Mouse (Mus musculus) liver, embryonic 12.5 days (tissue): ENCODE measurements around the gene Gtsf1l. TPM values are rescaled to one million over a fixed set of nuclear protein-coding genes. Genes with fewer than 3 reads are reported as not detected.

ENCODE experiments used
- ATAC-seq: fragments of 200-750 bp; cut with Nextera tagmentation; 2 replicates; pipeline ENCODE4 v1.8.0; 2017; ENCODE audit warnings: moderate number of reproducible peaks, mild to moderate bottlenecking, moderate library complexity
- H3K27ac ChIP-seq: fragments of 300-500 bp; sonication (generic); 2 replicates; pipeline ENCODE4 v1.5.1; 2016; ENCODE audit warnings: mild to moderate bottlenecking
- H3K27me3 ChIP-seq: fragments of 300-500 bp; sonication (generic); replicated peaks from 2 replicates; pipeline ENCODE4 v1.6.1; 2016; ENCODE audit warnings: mild to moderate bottlenecking, moderate library complexity
- H3K36me3 ChIP-seq: fragments of 300-500 bp; sonication (generic); 2 replicates; pipeline ENCODE4 v1.6.1; 2016; ENCODE audit warnings: mild to moderate bottlenecking, moderate library complexity
- H3K4me1 ChIP-seq: fragments of 300-500 bp; sonication (generic); 2 replicates; pipeline ENCODE4 v1.6.1; 2016
- H3K4me2 ChIP-seq: fragments of 300-500 bp; sonication (generic); 2 replicates; pipeline ENCODE4 v1.6.1; 2016; ENCODE audit warnings: mild to moderate bottlenecking, moderate library complexity
- H3K4me3 ChIP-seq: fragments of 300-500 bp; sonication (generic); 2 replicates; pipeline ENCODE4 v1.5.1; 2016; ENCODE audit warnings: mild to moderate bottlenecking, moderate library complexity
- H3K9ac ChIP-seq: fragments of 300-500 bp; sonication (generic); 2 replicates; pipeline ENCODE4 v1.6.1; 2016; ENCODE audit warnings: mild to moderate bottlenecking, moderate library complexity
- H3K9me3 ChIP-seq: fragments of 300-500 bp; sonication (generic); replicated peaks from 2 replicates; pipeline ENCODE4 v1.6.1; 2016; ENCODE audit warnings: mild to moderate bottlenecking, moderate library complexity
- WGBS: fragments of 180-500 bp; shearing (Covaris S2); methylation state at CpG from one replicate; pipeline ENCODE4 v1.1.7; 2016; ENCODE audit not compliant: insufficient replicate concordance; 5-methylcytosine and 5-hydroxymethylcytosine counted together
- polyA plus RNA-seq: library from polyadenylated mRNA; unstranded; fragments of >200 nt; fragmentation: Nextera tagmentation; extraction: Ambion mirVana; gene quantifications from 2 replicates; pipeline ENCODE4 v1.2.1, GENCODE M21; 2016

Gene Gtsf1l
- polyA plus RNA-seq = not detected in 2 replicates

- H3K4me3 ChIP-seq = no peak within 1 kb of the TSS
- ATAC-seq = no peak
- WGBS = 71% methylated on average over 9 of the region's 9 CpGs
- peaks cover 21% of the 10 kb centered on the region for H3K36me3 ChIP-seq
- H3K4me1 ChIP-seq = no peaks in the 10 kb centered on the region
- no peaks in the 10 kb centered on the region for H3K9me3 ChIP-seq
- no peak within 1 kb of the TSS for H3K9ac ChIP-seq
- H3K27me3 ChIP-seq = no peaks in the 10 kb centered on the region
- no peak within 1 kb of the TSS for H3K4me2 ChIP-seq
- no peak within 1 kb of the TSS for H3K27ac ChIP-seq
These were observed at the start of gene Gtsf1l for GRCm38 (mm10) chr2:163087728-163088127. Gtsf1l (minus strand) TSS chr2:163087855.

- ATAC-seq = no peak
- no peaks in the 10 kb centered on the region for H3K36me3 ChIP-seq
- H3K9me3 ChIP-seq = no peaks in the 10 kb centered on the region
- H3K9ac ChIP-seq = no peak overlapping the region
- no peak overlapping the region for H3K27ac ChIP-seq
- H3K4me3 ChIP-seq = no peak overlapping the region
- no peak overlapping the region for H3K4me2 ChIP-seq
- no peaks in the 10 kb centered on the region for H3K4me1 ChIP-seq
- no peaks in the 10 kb centered on the region for H3K27me3 ChIP-seq
These were observed 49.3 kb upstream of the Gtsf1l start for GRCm38 (mm10) chr2:163136996-163137395.

- 67% methylated on average over 6 of the region's 6 CpGs for WGBS
- ATAC-seq = no peak
- H3K27ac ChIP-seq = no peak overlapping the region
- H3K4me2 ChIP-seq = no peak overlapping the region
- H3K27me3 ChIP-seq = no peaks in the 10 kb centered on the region
- H3K9me3 ChIP-seq = no peaks in the 10 kb centered on the region
- H3K9ac ChIP-seq = no peak overlapping the region
- no peak overlapping the region for H3K4me3 ChIP-seq
- H3K36me3 ChIP-seq = no peaks in the 10 kb centered on the region
- H3K4me1 ChIP-seq = no peaks in the 10 kb centered on the region
These were observed 48.3 kb upstream of the Gtsf1l start for GRCm38 (mm10) chr2:163135931-163136330.

- 74% methylated on average over 5 of the region's 5 CpGs for WGBS
- ATAC-seq = no peak
- no peaks in the 10 kb centered on the region for H3K27me3 ChIP-seq
These were observed 44.7 kb upstream of the Gtsf1l start for GRCm38 (mm10) chr2:163132314-163132713.

GRCm38 (mm10) chr2:163130837-163131236, 43.2 kb upstream of the Gtsf1l start:
- 63% methylated on average over 5 of the region's 5 CpGs for WGBS
- H3K36me3 ChIP-seq = no peaks in the 10 kb centered on the region
- no peak for ATAC-seq
- H3K4me1 ChIP-seq = no peaks in the 10 kb centered on the region
- H3K9ac ChIP-seq = no peak overlapping the region
- H3K27ac ChIP-seq = no peak overlapping the region
- H3K4me3 ChIP-seq = no peak overlapping the region
- H3K9me3 ChIP-seq = no peaks in the 10 kb centered on the region
- no peak overlapping the region for H3K4me2 ChIP-seq
- H3K27me3 ChIP-seq = no peaks in the 10 kb centered on the region

More at GRCm38 (mm10) chr2:163132314-163132713, 44.7 kb upstream of the Gtsf1l start:
- no peaks in the 10 kb centered on the region for H3K36me3 ChIP-seq
- H3K9me3 ChIP-seq = no peaks in the 10 kb centered on the region
- no peaks in the 10 kb centered on the region for H3K4me1 ChIP-seq
- no peak overlapping the region for H3K9ac ChIP-seq
- H3K4me2 ChIP-seq = no peak overlapping the region
- no peak overlapping the region for H3K27ac ChIP-seq
- no peak overlapping the region for H3K4me3 ChIP-seq

- Histone ChIP-seq H3K4me2 (no peak overlapping the region), H3K9me3 (no peaks in the 10 kb centered on the region), H3K27me3 (peaks cover 34% of the 10 kb centered on the region), H3K36me3 (no peaks in the 10 kb centered on the region), H3K27ac (no peak overlapping the region), H3K4me1 (no peaks in the 10 kb centered on the region), H3K4me3 (no peak overlapping the region), H3K9ac (no peak overlapping the region)
- ATAC-seq = no peak
- WGBS = 62% methylated on average over 5 of the region's 5 CpGs
These were observed 35.8 kb upstream of the Gtsf1l start for GRCm38 (mm10) chr2:163123496-163123895.

GRCm38 (mm10) chr2:163122319-163122718, 34.7 kb upstream of the Gtsf1l start:
- Histone ChIP-seq H3K4me3 (no peak overlapping the region), H3K27ac (no peak overlapping the region), H3K4me1 (no peaks in the 10 kb centered on the region), H3K36me3 (no peaks in the 10 kb centered on the region), H3K9me3 (no peaks in the 10 kb centered on the region), H3K27me3 (peaks cover 34% of the 10 kb centered on the region), H3K4me2 (peak overlapping the region; percentile 29; the same call in 1 of the 2 replicates), H3K9ac (no peak overlapping the region)
- 12% methylated on average over 9 of the region's 9 CpGs for WGBS
- peak; percentile 74 for ATAC-seq

- no peaks in the 10 kb centered on the region for H3K36me3 ChIP-seq
- WGBS = 53% methylated on average over 3 of the region's 3 CpGs
- no peaks in the 10 kb centered on the region for H3K9me3 ChIP-seq
- no peak overlapping the region for H3K9ac ChIP-seq
- no peaks in the 10 kb centered on the region for H3K4me1 ChIP-seq
- H3K4me3 ChIP-seq = no peak overlapping the region
- H3K27ac ChIP-seq = no peak overlapping the region
- H3K4me2 ChIP-seq = no peak overlapping the region
- peaks cover 34% of the 10 kb centered on the region for H3K27me3 ChIP-seq
- no peak for ATAC-seq
These were observed 33.7 kb upstream of the Gtsf1l start for GRCm38 (mm10) chr2:163121353-163121660.

- no peak for ATAC-seq
- no peak overlapping the region for H3K27ac ChIP-seq
- H3K4me2 ChIP-seq = no peak overlapping the region
- H3K4me1 ChIP-seq = no peaks in the 10 kb centered on the region
- peaks cover 34% of the 10 kb centered on the region for H3K27me3 ChIP-seq
- no peaks in the 10 kb centered on the region for H3K9me3 ChIP-seq
- H3K4me3 ChIP-seq = no peak overlapping the region
- no peaks in the 10 kb centered on the region for H3K36me3 ChIP-seq
- no peak overlapping the region for H3K9ac ChIP-seq
- WGBS = 49% methylated on average over 15 of the region's 15 CpGs
These were observed 33.1 kb upstream of the Gtsf1l start for GRCm38 (mm10) chr2:163120626-163121352.

GRCm38 (mm10) chr2:163111413-163112201, 24.0 kb upstream of the Gtsf1l start:
- Histone ChIP-seq H3K27ac (no peak overlapping the region), H3K4me1 (no peaks in the 10 kb centered on the region), H3K4me2 (no peak overlapping the region), H3K36me3 (no peaks in the 10 kb centered on the region), H3K4me3 (no peak overlapping the region), H3K9ac (no peak overlapping the region), H3K9me3 (no peaks in the 10 kb centered on the region), H3K27me3 (0 out of 2 replicates have a peak, but pooled peaks cover 4% of the 10 kb centered on the region)
- no peak for ATAC-seq
- 65% methylated on average over 16 of the region's 16 CpGs for WGBS

GRCm38 (mm10) chr2:163110706-163111105, 23.1 kb upstream of the Gtsf1l start:
- WGBS = 74% methylated on average over 1 of the region's 1 CpGs
- H3K9me3 ChIP-seq = no peaks in the 10 kb centered on the region
- no peak for ATAC-seq

GRCm38 (mm10) chr2:163108385-163108784, 20.7 kb upstream of the Gtsf1l start:
- H3K27me3 ChIP-seq = 0 out of 2 replicates have a peak, but pooled peaks cover 4% of the 10 kb centered on the region
- H3K27ac ChIP-seq = no peak overlapping the region
- no peaks in the 10 kb centered on the region for H3K9me3 ChIP-seq
- no peak overlapping the region for H3K9ac ChIP-seq
- no peak overlapping the region for H3K4me3 ChIP-seq
- no peaks in the 10 kb centered on the region for H3K36me3 ChIP-seq
- no peak for ATAC-seq
- H3K4me1 ChIP-seq = no peaks in the 10 kb centered on the region
- H3K4me2 ChIP-seq = no peak overlapping the region
- 74% methylated on average over 9 of the region's 9 CpGs for WGBS

More at GRCm38 (mm10) chr2:163110706-163111105, 23.1 kb upstream of the Gtsf1l start:
- Histone ChIP-seq H3K27ac (no peak overlapping the region), H3K4me2 (no peak overlapping the region), H3K27me3 (0 out of 2 replicates have a peak, but pooled peaks cover 4% of the 10 kb centered on the region), H3K36me3 (no peaks in the 10 kb centered on the region), H3K4me3 (no peak overlapping the region), H3K9ac (no peak overlapping the region), H3K4me1 (no peaks in the 10 kb centered on the region)
